Mouse (Mus musculus): ENCODE results near the gene Pde8b. TPM values are rescaled to one million over a fixed set of nuclear protein-coding genes. Genes with fewer than 3 reads are reported as not detected.
"Not testable (repeated sequence)": the region's sequence is repeated elsewhere in the genome, so short reads cannot be mapped to it uniquely, and the experiment has no call there.

Gene Pde8b
- polyA plus RNA-seq, 1 experiment from 2014 or later, result 2.5 TPM

- H3K4me1 ChIP-seq (replicated peaks; ENCODE audit: control insufficient read depth, insufficient read depth), result 0 out of 2 replicates have a peak, but pooled peaks cover 2% of the 10 kb centered on the region
- DNase-seq (ENCODE audit: low spot score), result no peak
- no peak overlapping the region for H3K27ac ChIP-seq (replicated peaks)
- H3K4me2 ChIP-seq (replicated peaks; ENCODE audit: low read depth), result peak overlapping the region; percentile 98
- TF ChIP-seq EP300 (optimal IDR thresholded peaks at IDR 0.05), result no peak
- no peak for TF ChIP-seq CTCF (IDR thresholded peaks at IDR 0.05; ENCODE audit: low read depth)
- no peaks in the 10 kb centered on the region for H3K9me3 ChIP-seq (ENCODE audit: control insufficient read depth, low read length)
- H3K27me3 ChIP-seq (ENCODE audit: control insufficient read depth, insufficient read depth, low read length), result peaks cover 2% of the 10 kb centered on the region; the same call in 1 of the 2 replicates
- H3K36me3 ChIP-seq (ENCODE audit: control insufficient read depth, insufficient read depth, low read length), result no peaks in the 10 kb centered on the region
- ATAC-seq (ENCODE audit: low FRiP score, low TSS enrichment), result no peak; the same call in 1 of the 2 replicates
- WGBS, result 49% methylated on average over 2 of the region's 2 CpGs
- no peak overlapping the region for H3K9ac ChIP-seq (ENCODE audit: low read length)
- peak overlapping the region; percentile 66 for H3K4me3 ChIP-seq (ENCODE audit: low read depth, low read length)
Measured at GRCm38 (mm10) chr13:95223427-95223772, 26.7 kb downstream of the Pde8b start.

DNA sequence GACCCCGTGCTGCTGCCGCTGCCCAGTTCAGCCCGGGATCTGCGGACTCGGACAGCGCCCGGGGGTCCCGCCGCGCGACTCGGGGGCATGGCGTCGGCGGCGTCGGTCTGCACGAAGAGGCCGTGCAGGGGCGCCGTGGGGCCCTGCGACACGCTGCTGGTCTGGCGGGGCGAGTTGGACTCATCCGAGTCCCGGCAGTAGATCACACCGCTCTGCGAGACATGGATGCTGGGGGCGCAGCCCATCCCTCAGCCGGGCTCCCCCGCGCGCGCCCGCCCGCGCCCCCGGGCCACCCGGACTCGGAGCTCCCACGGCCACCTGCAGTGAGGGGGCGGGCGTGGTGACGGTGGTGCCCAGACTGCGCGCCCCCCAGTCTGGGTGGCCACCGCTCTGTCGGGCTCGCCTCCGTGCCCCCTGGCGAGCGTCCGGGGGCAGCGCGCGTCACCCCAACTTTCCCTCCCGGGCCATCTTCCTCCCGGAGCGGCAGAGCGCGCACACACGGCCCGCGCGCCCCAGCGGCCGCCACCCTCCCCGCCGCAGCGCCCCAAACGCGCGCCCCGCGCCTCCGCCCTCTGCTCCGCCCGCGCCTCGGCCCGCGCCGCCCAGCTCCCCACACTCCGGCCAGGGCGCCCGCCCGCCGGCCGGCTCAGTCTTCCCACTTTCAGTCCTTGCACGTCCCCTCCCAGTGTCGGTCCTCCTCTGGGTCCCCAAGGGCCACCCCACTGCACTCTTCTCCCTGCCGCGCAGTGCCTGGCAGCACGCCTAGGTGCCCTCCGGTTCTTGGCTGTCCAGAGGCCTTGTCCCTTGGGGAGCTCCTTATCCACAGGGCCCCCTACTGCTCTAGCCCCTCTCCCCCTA, 27.3 kb downstream of the Pde8b start:
- peak; percentile 79 for ATAC-seq (ENCODE audit: low FRiP score, low TSS enrichment)
- Histone ChIP-seq H3K4me1 (replicated peaks; ENCODE audit: control insufficient read depth, insufficient read depth) (0 out of 2 replicates have a peak, but pooled peaks cover 2% of the 10 kb centered on the region), H3K4me2 (replicated peaks; ENCODE audit: low read depth) (peak overlapping the region; percentile 98), H3K9ac (ENCODE audit: low read length) (peak overlapping the region; percentile 64), H3K27ac (replicated peaks) (0 out of 2 replicates have a peak overlapping the region, but pooled peaks have one; percentile 4), H3K4me3 (ENCODE audit: low read depth, low read length) (peak overlapping the region; percentile 66), H3K9me3 (ENCODE audit: control insufficient read depth, low read length) (no peaks in the 10 kb centered on the region), H3K36me3 (ENCODE audit: control insufficient read depth, insufficient read depth, low read length) (no peaks in the 10 kb centered on the region), H3K27me3 (ENCODE audit: control insufficient read depth, insufficient read depth, low read length) (peaks cover 2% of the 10 kb centered on the region; the same call in 1 of the 2 replicates)
- TF ChIP-seq CTCF (IDR thresholded peaks at IDR 0.05; ENCODE audit: low read depth) (no peak), EP300 (optimal IDR thresholded peaks at IDR 0.05) (no peak)
- peak; percentile 53 for DNase-seq (ENCODE audit: low spot score)
- 2% methylated on average over 73 of the region's 96 CpGs for WGBS

- H3K4me2 ChIP-seq (replicated peaks; ENCODE audit: low read depth), result peak overlapping the region; percentile 98
- peak overlapping the region; percentile 64 for H3K9ac ChIP-seq (ENCODE audit: low read length)
- peaks cover 2% of the 10 kb centered on the region; the same call in 1 of the 2 replicates for H3K27me3 ChIP-seq (ENCODE audit: control insufficient read depth, insufficient read depth, low read length)
- H3K27ac ChIP-seq (replicated peaks), result no peak overlapping the region
- H3K9me3 ChIP-seq (ENCODE audit: control insufficient read depth, low read length), result no peaks in the 10 kb centered on the region
- WGBS, result 7% methylated on average over 24 of the region's 24 CpGs
- H3K4me1 ChIP-seq (replicated peaks; ENCODE audit: control insufficient read depth, insufficient read depth), result 0 out of 2 replicates have a peak, but pooled peaks cover 2% of the 10 kb centered on the region
- DNase-seq (ENCODE audit: low spot score), result no peak
- TF ChIP-seq CTCF (IDR thresholded peaks at IDR 0.05; ENCODE audit: low read depth) (no peak), EP300 (optimal IDR thresholded peaks at IDR 0.05) (no peak)
- H3K36me3 ChIP-seq (ENCODE audit: control insufficient read depth, insufficient read depth, low read length), result no peaks in the 10 kb centered on the region
- H3K4me3 ChIP-seq (ENCODE audit: low read depth, low read length), result peak overlapping the region; percentile 66
- ATAC-seq (ENCODE audit: low FRiP score, low TSS enrichment), result no peak
Measured at GRCm38 (mm10) chr13:95221882-95222568, 28.1 kb downstream of the Pde8b start.

- H3K9ac ChIP-seq (ENCODE audit: low read length); ATAC-seq (ENCODE audit: low FRiP score, low TSS enrichment); H3K27ac ChIP-seq (replicated peaks); H3K4me3 ChIP-seq (ENCODE audit: low read depth, low read length); H3K4me2 ChIP-seq (replicated peaks; ENCODE audit: low read depth); H3K27me3 ChIP-seq (ENCODE audit: control insufficient read depth, insufficient read depth, low read length); H3K36me3 ChIP-seq (ENCODE audit: control insufficient read depth, insufficient read depth, low read length); H3K4me1 ChIP-seq (replicated peaks; ENCODE audit: control insufficient read depth, insufficient read depth); H3K9me3 ChIP-seq (ENCODE audit: control insufficient read depth, low read length): not testable (repeated sequence)
- 35% methylated on average over 1 of the region's 1 CpGs for WGBS
- peak; percentile 18 for DNase-seq (ENCODE audit: low spot score)
Measured at GRCm38 (mm10) chr13:95215661-95216170, 34.4 kb downstream of the Pde8b start.

GRCm38 (mm10) chr13:95212320-95212719, 37.8 kb downstream of the Pde8b start:
- WGBS, result 62% methylated on average over 5 of the region's 5 CpGs
- ATAC-seq (ENCODE audit: low FRiP score, low TSS enrichment), result no peak
- Histone ChIP-seq H3K36me3 (ENCODE audit: control insufficient read depth, insufficient read depth, low read length) (no peaks in the 10 kb centered on the region), H3K27ac (replicated peaks) (no peak overlapping the region), H3K9me3 (ENCODE audit: control insufficient read depth, low read length) (no peaks in the 10 kb centered on the region), H3K4me3 (ENCODE audit: low read depth, low read length) (no peak overlapping the region), H3K9ac (ENCODE audit: low read length) (no peak overlapping the region), H3K4me1 (replicated peaks; ENCODE audit: control insufficient read depth, insufficient read depth) (no peaks in the 10 kb centered on the region), H3K27me3 (ENCODE audit: control insufficient read depth, insufficient read depth, low read length) (no peaks in the 10 kb centered on the region), H3K4me2 (replicated peaks; ENCODE audit: low read depth) (no peak overlapping the region)
- TF ChIP-seq CTCF (IDR thresholded peaks at IDR 0.05; ENCODE audit: low read depth), result no peak
- no peak for TF ChIP-seq EP300 (optimal IDR thresholded peaks at IDR 0.05)
- DNase-seq (ENCODE audit: low spot score), result no peak

GRCm38 (mm10) chr13:95207301-95207700, 42.8 kb downstream of the Pde8b start:
- WGBS, result 51% methylated on average over 7 of the region's 7 CpGs
- not testable (repeated sequence) for H3K9ac ChIP-seq (ENCODE audit: low read length); H3K4me2 ChIP-seq (replicated peaks; ENCODE audit: low read depth); H3K36me3 ChIP-seq (ENCODE audit: control insufficient read depth, insufficient read depth, low read length); H3K9me3 ChIP-seq (ENCODE audit: control insufficient read depth, low read length); H3K4me3 ChIP-seq (ENCODE audit: low read depth, low read length); H3K27me3 ChIP-seq (ENCODE audit: control insufficient read depth, insufficient read depth, low read length); H3K27ac ChIP-seq (replicated peaks); H3K4me1 ChIP-seq (replicated peaks; ENCODE audit: control insufficient read depth, insufficient read depth)
- ATAC-seq (ENCODE audit: low FRiP score, low TSS enrichment) (peak; percentile 76; the same call in 1 of the 2 replicates), DNase-seq (ENCODE audit: low spot score) (peak; percentile 31)

All from stomach, postnatal 0 days (tissue).